Mouse (Mus musculus) liver, postnatal 0 days (tissue): Measurements from ENCODE around the gene Cacnb4. TPM values are rescaled to one million over a fixed set of nuclear protein-coding genes. Genes with fewer than 3 reads are reported as not detected.

Source experiments
- ATAC-seq: fragments of 200-750 bp; cut with Nextera tagmentation; 2 replicates; pipeline ENCODE4 v1.8.0; 2017; ENCODE audit warnings: mild to moderate bottlenecking, moderate library complexity
- DNase-seq: peaks from one replicate; pipeline ENCODE4 v3.0.0-alpha.2; 2016
- H3K27ac ChIP-seq: fragments of 300-500 bp; sonication (generic); 2 replicates; pipeline ENCODE4 v1.5.1; 2014; ENCODE audit warnings: antibody characterized with exemption, moderate library complexity, mild to moderate bottlenecking, low read depth
- H3K27me3 ChIP-seq: fragments of 300-500 bp; sonication (generic); 2 replicates; pipeline ENCODE4 v1.6.1; 2014; ENCODE audit warnings: low read length, control low read depth, mixed read lengths; ENCODE audit not compliant: insufficient read depth
- H3K36me3 ChIP-seq: fragments of 300-500 bp; sonication (generic); replicated peaks from 2 replicates; pipeline ENCODE4 v1.6.1; 2014; ENCODE audit warnings: mild to moderate bottlenecking, control low read depth, low read length, moderate library complexity, mixed read lengths; ENCODE audit not compliant: insufficient read depth
- H3K4me1 ChIP-seq: fragments of 300-500 bp; sonication (generic); 2 replicates; pipeline ENCODE4 v1.6.1; 2014; ENCODE audit warnings: antibody characterized with exemption, mild to moderate bottlenecking, control low read depth; ENCODE audit not compliant: insufficient read depth
- H3K4me2 ChIP-seq: fragments of 300-500 bp; sonication (generic); 2 replicates; pipeline ENCODE4 v1.6.1; 2014; ENCODE audit warnings: low read depth, mild to moderate bottlenecking, low read length, moderate library complexity, mixed read lengths
- H3K4me3 ChIP-seq: fragments of 300-500 bp; sonication (generic); 2 replicates; pipeline ENCODE4 v1.5.1; 2014; ENCODE audit warnings: low read depth, low read length
- H3K9ac ChIP-seq: fragments of 300-500 bp; sonication (generic); replicated peaks from 2 replicates; pipeline ENCODE4 v1.6.1; 2014; ENCODE audit warnings: mild to moderate bottlenecking, moderate library complexity
- H3K9me3 ChIP-seq: fragments of 300-500 bp; sonication (generic); 2 replicates; pipeline ENCODE4 v1.6.1; 2016; ENCODE audit warnings: mild to moderate bottlenecking, control low read depth, low read length, mixed read lengths
- CTCF ChIP-seq: sonication (generic); IDR thresholded peaks from 2 replicates; pipeline ENCODE4 v1.5.1; 2016; ENCODE audit warnings: antibody characterized with exemption, low read depth
- EP300 ChIP-seq: IDR thresholded peaks from 2 replicates; pipeline ENCODE4 v1.6.1; 2016; ENCODE audit warnings: antibody characterized with exemption, low read depth, mild to moderate bottlenecking
- WGBS: fragments of 180-500 bp; shearing (Covaris S2); extraction: QIAGEN DNeasy Blood & Tissue Kit; methylation state at CpG from one replicate; pipeline ENCODE4 v1.1.7; 2014; ENCODE audit not compliant: insufficient replicate concordance; 5-methylcytosine and 5-hydroxymethylcytosine counted together
- polyA plus RNA-seq: library from polyadenylated mRNA; unstranded; fragments of >200 nt; fragmentation: Nextera tagmentation; extraction: Ambion mirVana; gene quantifications from 2 replicates; pipeline ENCODE4 v1.2.1, GENCODE M21; 2015

Gene Cacnb4
- polyA plus RNA-seq, 1 experiment from 2014 or later: 0.27 TPM

DNA sequence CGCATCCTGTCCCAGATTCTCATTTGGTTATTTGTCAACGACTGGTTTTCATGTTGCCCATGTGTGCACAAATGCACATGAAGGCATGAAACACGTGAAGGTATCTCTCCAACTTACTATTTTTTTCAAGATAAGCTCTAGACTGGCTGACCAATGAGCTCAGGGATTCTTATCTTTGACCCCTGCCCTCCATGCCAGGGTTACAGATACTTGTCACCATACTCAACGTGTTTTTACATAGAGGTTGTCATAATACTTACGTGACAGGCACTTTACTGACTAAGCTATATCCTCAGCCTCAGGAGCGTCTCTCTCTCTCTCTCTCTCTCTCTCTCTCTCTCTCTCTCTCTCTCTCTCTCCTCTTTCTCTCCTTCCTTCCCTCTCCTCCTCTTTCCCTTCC, 290.2 kb downstream of the Cacnb4 start:
- H3K36me3 ChIP-seq: no peaks in the 10 kb centered on the region
- H3K4me2 ChIP-seq: no peak overlapping the region
- no peak overlapping the region for H3K27ac ChIP-seq
- 0 out of 2 replicates have a peak, but pooled peaks cover 5% of the 10 kb centered on the region for H3K4me1 ChIP-seq
- H3K27me3 ChIP-seq: no peaks in the 10 kb centered on the region
- no peak overlapping the region for H3K9ac ChIP-seq
- H3K4me3 ChIP-seq: no peak overlapping the region
- TF ChIP-seq EP300: no peak
- TF ChIP-seq CTCF: no peak
- ATAC-seq (peak; percentile 35; the same call in 1 of the 2 replicates), DNase-seq (no peak)
- H3K9me3 ChIP-seq: no peaks in the 10 kb centered on the region
- WGBS: 62% methylated on average over 6 of the region's 6 CpGs

DNA sequence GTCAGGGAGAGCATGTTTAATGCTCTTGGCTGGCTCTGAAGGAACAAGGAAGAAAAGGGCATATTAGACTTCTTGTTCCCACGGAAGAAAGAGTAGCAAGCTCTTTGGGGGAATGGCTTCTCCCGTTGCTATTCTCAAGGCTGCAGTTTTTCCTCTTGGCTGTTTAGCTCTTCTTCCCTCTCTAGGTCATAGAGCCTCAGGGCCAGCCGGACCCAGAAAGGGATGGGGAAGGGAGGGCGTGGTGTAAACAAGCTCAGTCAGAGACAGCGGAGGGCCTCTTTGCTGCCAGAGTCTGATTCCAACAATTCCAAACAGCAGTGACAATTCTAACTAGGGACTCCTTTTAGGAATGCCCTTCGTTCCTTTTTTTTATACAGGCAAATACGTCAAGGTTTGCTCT, 290.6 kb downstream of the Cacnb4 start:
- Histone ChIP-seq H3K9me3 (no peaks in the 10 kb centered on the region), H3K36me3 (no peaks in the 10 kb centered on the region), H3K4me3 (no peak overlapping the region), H3K4me2 (no peak overlapping the region; the same call in 1 of the 2 replicates), H3K4me1 (0 out of 2 replicates have a peak, but pooled peaks cover 5% of the 10 kb centered on the region), H3K27me3 (no peaks in the 10 kb centered on the region), H3K9ac (no peak overlapping the region), H3K27ac (no peak overlapping the region)
- DNase-seq (no peak), ATAC-seq (no peak)
- no peak for TF ChIP-seq CTCF
- no peak for TF ChIP-seq EP300
- 29% methylated on average over 7 of the region's 7 CpGs for WGBS

DNA sequence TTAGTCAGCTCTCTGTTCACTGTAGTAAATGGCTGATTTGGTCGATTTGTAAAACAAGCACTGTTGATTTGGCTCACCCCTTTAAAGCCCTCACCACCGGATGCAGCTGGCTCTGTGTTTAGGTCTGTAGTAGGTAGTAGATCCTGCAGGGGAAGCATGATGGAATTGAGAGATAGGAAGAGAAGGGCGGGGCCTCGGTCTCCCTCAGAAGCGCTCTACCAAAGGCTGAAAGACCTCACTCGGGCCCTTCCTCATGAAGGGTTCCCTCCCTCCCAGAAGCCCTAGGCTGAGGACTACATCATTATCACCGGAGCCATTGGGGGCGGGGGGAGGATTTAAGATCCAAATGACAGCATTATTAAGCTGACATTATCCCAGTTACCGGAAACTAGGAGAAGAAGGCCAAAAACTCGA, 297.8 kb downstream of the Cacnb4 start:
- H3K4me3 ChIP-seq: 0 out of 2 replicates have a peak overlapping the region, but pooled peaks have one; percentile 31

DNA sequence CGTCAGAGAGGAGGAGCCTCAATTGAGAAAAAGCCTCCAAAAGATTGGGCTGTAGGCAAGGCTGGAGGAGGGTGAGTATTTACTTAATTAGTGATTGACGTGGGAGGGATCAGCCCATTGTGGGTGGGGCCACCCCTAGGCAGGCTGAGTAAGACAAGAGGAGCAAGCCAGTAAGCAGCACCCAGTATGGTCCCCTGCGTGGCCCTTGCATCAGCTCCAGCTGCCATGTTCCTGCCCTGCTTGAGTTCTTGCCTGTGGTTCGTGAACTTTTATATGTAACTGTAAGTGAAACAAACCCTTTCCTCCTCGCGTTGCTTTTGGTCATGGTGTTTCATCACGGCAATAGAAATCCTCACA, 298.2 kb downstream of the Cacnb4 start, which contains the start of gene Neb:
Gene Neb, minus strand, starts transcription at position 27 of the 357 bp plus-strand sequence.
- DNase-seq (peak; percentile 50), ATAC-seq (peak; percentile 98)
- peaks cover 5% of the 10 kb centered on the region; the same call in 1 of the 2 replicates for H3K4me1 ChIP-seq
- 36% methylated on average over 7 of the region's 7 CpGs for WGBS
- no peaks in the 10 kb centered on the region for H3K36me3 ChIP-seq
- H3K27me3 ChIP-seq: no peaks in the 10 kb centered on the region
- TF ChIP-seq EP300: no peak
- no peak for TF ChIP-seq CTCF
- peak within 1 kb of the TSS; percentile 31 for H3K4me3 ChIP-seq
- H3K4me2 ChIP-seq: peak within 1 kb of the TSS; percentile 56
- no peaks in the 10 kb centered on the region for H3K9me3 ChIP-seq
- H3K27ac ChIP-seq: no peak within 1 kb of the TSS
- H3K9ac ChIP-seq: no peak within 1 kb of the TSS

More for the DNA sequence above, 297.8 kb downstream of the Cacnb4 start:
- Histone ChIP-seq H3K4me1 (peaks cover 5% of the 10 kb centered on the region; the same call in 1 of the 2 replicates), H3K27ac (no peak overlapping the region), H3K36me3 (no peaks in the 10 kb centered on the region), H3K9me3 (no peaks in the 10 kb centered on the region), H3K27me3 (no peaks in the 10 kb centered on the region), H3K4me2 (peak overlapping the region; percentile 56), H3K9ac (no peak overlapping the region)
- 46% methylated on average over 10 of the region's 10 CpGs for WGBS
- peak; percentile 20 for DNase-seq
- ATAC-seq: peak; percentile 69
- no peak for TF ChIP-seq EP300
- TF ChIP-seq CTCF: no peak

Other genes starting within 250 kb of the Cacnb4 start
- 9.0 and 9.9 TPM in 2 replicates for gene Stam2, start 65.5 kb upstream of the Cacnb4 start, polyA plus RNA-seq
- 0.89 and 1.0 TPM in 2 replicates for gene Fmnl2, start 181.0 kb upstream of the Cacnb4 start, polyA plus RNA-seq